Mouse (Mus musculus) erythroblast, embryonic 14.5 days (primary cell): ENCODE measurements around the gene Lasp1. TPM values are rescaled to one million over a fixed set of nuclear protein-coding genes. Genes with fewer than 3 reads are reported as not detected.

ENCODE experiments used
- H3K27me3 ChIP-seq: 2 replicates; pipeline ENCODE4 v1.6.1; 2012; ENCODE audit warnings: inconsistent platforms; ENCODE audit not compliant: control insufficient read depth
- H3K36me3 ChIP-seq: 2 replicates; pipeline ENCODE4 v1.6.1; 2012; ENCODE audit warnings: mild to moderate bottlenecking, inconsistent platforms; ENCODE audit not compliant: control insufficient read depth
- H3K4me1 ChIP-seq: 2 replicates; pipeline ENCODE4 v1.6.1; 2012; ENCODE audit warnings: inconsistent platforms; ENCODE audit not compliant: control insufficient read depth
- H3K4me3 ChIP-seq: replicated peaks from 2 replicates; pipeline ENCODE3; 2012; ENCODE audit warnings: moderate library complexity, mild to moderate bottlenecking, inconsistent platforms
- H3K9me3 ChIP-seq: 2 replicates; pipeline ENCODE4 v1.6.1; 2012; ENCODE audit warnings: low read length, inconsistent platforms, mixed read lengths; ENCODE audit not compliant: control insufficient read depth
- GATA1 ChIP-seq: IDR thresholded peaks from 2 replicates; pipeline ENCODE4 v1.6.1; 2012; ENCODE audit warnings: low read length, inconsistent platforms, mixed read lengths
- TAL1 ChIP-seq: IDR thresholded peaks from 3 replicates; pipeline ENCODE4 v1.6.1; 2012; ENCODE audit warnings: low read length, inconsistent platforms, mixed read lengths
- polyA plus RNA-seq: library from polyadenylated mRNA; stranded (reverse); fragments of >175 nt; gene quantifications from 2 replicates; pipeline ENCODE4 v1.2.3, GENCODE M21; 2012

Lasp1 gene
- polyA plus RNA-seq, 1 experiment = 0.56 TPM

GRCm38 (mm10) chr11:97807626-97808025 lies 8.8 kb downstream of the Lasp1 start:
- Histone ChIP-seq H3K4me1 (peaks cover 6% of the 10 kb centered on the region), H3K9me3 (no peaks in the 10 kb centered on the region), H3K4me3 (no peak overlapping the region), H3K36me3 (peaks cover 10% of the 10 kb centered on the region; the same call in 1 of the 2 replicates), H3K27me3 (no peaks in the 10 kb centered on the region)
- no peak for TF ChIP-seq TAL1

- TF ChIP-seq TAL1 (no peak), GATA1 (no peak)
- Histone ChIP-seq H3K9me3 (no peaks in the 10 kb centered on the region), H3K36me3 (peaks cover 13% of the 10 kb centered on the region; the same call in 1 of the 2 replicates), H3K4me1 (peaks cover 7% of the 10 kb centered on the region), H3K27me3 (no peaks in the 10 kb centered on the region), H3K4me3 (no peak overlapping the region)
Measured at GRCm38 (mm10) chr11:97808093-97808492, 9.3 kb downstream of the Lasp1 start.

GRCm38 (mm10) chr11:97808621-97809234 lies 9.9 kb downstream of the Lasp1 start:
- H3K4me3 ChIP-seq = no peak overlapping the region
- peaks cover 16% of the 10 kb centered on the region; the same call in 1 of the 2 replicates for H3K36me3 ChIP-seq

GRCm38 (mm10) chr11:97809235-97810121 lies 10.7 kb downstream of the Lasp1 start:
- TF ChIP-seq GATA1 (no peak), TAL1 (no peak)
- H3K4me3 ChIP-seq = no peak overlapping the region
- no peaks in the 10 kb centered on the region for H3K9me3 ChIP-seq
- H3K4me1 ChIP-seq = peaks cover 10% of the 10 kb centered on the region
- no peaks in the 10 kb centered on the region for H3K27me3 ChIP-seq
- peaks cover 16% of the 10 kb centered on the region; the same call in 1 of the 2 replicates for H3K36me3 ChIP-seq

More at GRCm38 (mm10) chr11:97808621-97809234, 9.9 kb downstream of the Lasp1 start:
- Histone ChIP-seq H3K4me1 (peaks cover 10% of the 10 kb centered on the region), H3K9me3 (no peaks in the 10 kb centered on the region), H3K27me3 (no peaks in the 10 kb centered on the region)
- no peak for TF ChIP-seq GATA1
- TF ChIP-seq TAL1 = no peak

- Histone ChIP-seq H3K27me3 (no peaks in the 10 kb centered on the region), H3K36me3 (peaks cover 16% of the 10 kb centered on the region; the same call in 1 of the 2 replicates), H3K9me3 (no peaks in the 10 kb centered on the region), H3K4me1 (peaks cover 10% of the 10 kb centered on the region), H3K4me3 (no peak overlapping the region)
- TF ChIP-seq TAL1 (no peak), GATA1 (no peak)
Measured at GRCm38 (mm10) chr11:97810356-97810755, 11.6 kb downstream of the Lasp1 start.

- Histone ChIP-seq H3K4me3 (no peak overlapping the region), H3K27me3 (no peaks in the 10 kb centered on the region), H3K36me3 (peaks cover 18% of the 10 kb centered on the region; the same call in 1 of the 2 replicates), H3K4me1 (peaks cover 10% of the 10 kb centered on the region), H3K9me3 (no peaks in the 10 kb centered on the region)
- no peak for TF ChIP-seq TAL1
- no peak for TF ChIP-seq GATA1
Measured at GRCm38 (mm10) chr11:97810970-97811369, 12.2 kb downstream of the Lasp1 start.

GRCm38 (mm10) chr11:97811569-97812362 lies 13.0 kb downstream of the Lasp1 start:
- no peaks in the 10 kb centered on the region for H3K27me3 ChIP-seq
- TF ChIP-seq TAL1 (no peak), GATA1 (no peak)
- H3K4me3 ChIP-seq = no peak overlapping the region
- peaks cover 19% of the 10 kb centered on the region; the same call in 1 of the 2 replicates for H3K36me3 ChIP-seq
- peaks cover 11% of the 10 kb centered on the region for H3K4me1 ChIP-seq
- H3K9me3 ChIP-seq = no peaks in the 10 kb centered on the region

GRCm38 (mm10) chr11:97812491-97812921 lies 13.7 kb downstream of the Lasp1 start:
- Histone ChIP-seq H3K9me3 (no peaks in the 10 kb centered on the region), H3K27me3 (no peaks in the 10 kb centered on the region), H3K4me3 (no peak overlapping the region), H3K36me3 (peaks cover 22% of the 10 kb centered on the region; the same call in 1 of the 2 replicates), H3K4me1 (peaks cover 18% of the 10 kb centered on the region)
- no peak for TF ChIP-seq TAL1
- TF ChIP-seq GATA1 = no peak

GRCm38 (mm10) chr11:97813085-97813484 lies 14.3 kb downstream of the Lasp1 start:
- Histone ChIP-seq H3K27me3 (no peaks in the 10 kb centered on the region), H3K36me3 (peaks cover 22% of the 10 kb centered on the region; the same call in 1 of the 2 replicates), H3K9me3 (no peaks in the 10 kb centered on the region), H3K4me3 (no peak overlapping the region), H3K4me1 (peaks cover 23% of the 10 kb centered on the region)
- TF ChIP-seq GATA1 (no peak), TAL1 (no peak)
